Mouse (Mus musculus) C2C12 (cell line): ENCODE measurements at regions not wholly inside any gene's neighbourhood (a gene's known extent, or its start where the extent isn't known, plus 50 kb on each side); places are given as distances from the start of the nearest gene placed in this dataset.
A peak's percentile ranks its signal among the peaks of the same experiment; 100 is the strongest.

ENCODE experiments used
- H3K27me3 ChIP-seq: one replicate; pipeline ENCODE4 v1.6.1; 2011; ENCODE audit not compliant: control insufficient read depth, insufficient read depth, insufficient read length
- H3K36me3 ChIP-seq: one replicate; pipeline ENCODE4 v1.6.1; 2011; ENCODE audit not compliant: control insufficient read depth, insufficient read depth
- H3K4me3 ChIP-seq: one replicate; pipeline ENCODE4 v1.5.1; 2011; ENCODE audit warnings: mild to moderate bottlenecking, control low read depth; ENCODE audit not compliant: poor library complexity, insufficient read depth, severe bottlenecking
- H3K79me2 ChIP-seq: one replicate; pipeline ENCODE4 v1.6.1; 2011; ENCODE audit not compliant: control insufficient read depth, insufficient read depth
- H3K79me3 ChIP-seq: one replicate; pipeline ENCODE4 v1.6.1; 2011; ENCODE audit warnings: low read depth, control low read depth
- H3ac ChIP-seq: one replicate; pipeline ENCODE3; 2011; ENCODE audit warnings: low read depth; ENCODE audit not compliant: control insufficient read depth, insufficient read length
- CEBPB ChIP-seq: IDR thresholded peaks from one replicate; pipeline ENCODE4 v1.6.1; 2011; ENCODE audit warnings: low read depth, mild to moderate bottlenecking, control low read depth, moderate library complexity
- CTCF ChIP-seq: IDR thresholded peaks from one replicate; pipeline ENCODE4 v1.5.1; 2011; ENCODE audit not compliant: control insufficient read depth, insufficient read depth, insufficient read length
- FOSL1 ChIP-seq: IDR thresholded peaks from one replicate; pipeline ENCODE4 v1.8.0; 2011; ENCODE audit warnings: mild to moderate bottlenecking, low read length; ENCODE audit not compliant: poor library complexity, insufficient read depth, severe bottlenecking
- MAX ChIP-seq: IDR thresholded peaks from one replicate; pipeline ENCODE4 v1.6.1; 2011; ENCODE audit warnings: mild to moderate bottlenecking, control low read depth
- MYOD1 ChIP-seq: IDR thresholded peaks from one replicate; pipeline ENCODE4 v1.6.1; 2011; ENCODE audit warnings: low read depth; ENCODE audit not compliant: control insufficient read depth, insufficient read length
- MYOG ChIP-seq: IDR thresholded peaks from one replicate; pipeline ENCODE4 v1.6.1; 2011; ENCODE audit not compliant: control insufficient read depth, insufficient read length; ENCODE audit errors: extremely low read depth
- USF1 ChIP-seq: IDR thresholded peaks from one replicate; pipeline ENCODE4 v1.6.1; 2011; ENCODE audit warnings: low read depth, mild to moderate bottlenecking, control low read depth, moderate library complexity

DNA sequence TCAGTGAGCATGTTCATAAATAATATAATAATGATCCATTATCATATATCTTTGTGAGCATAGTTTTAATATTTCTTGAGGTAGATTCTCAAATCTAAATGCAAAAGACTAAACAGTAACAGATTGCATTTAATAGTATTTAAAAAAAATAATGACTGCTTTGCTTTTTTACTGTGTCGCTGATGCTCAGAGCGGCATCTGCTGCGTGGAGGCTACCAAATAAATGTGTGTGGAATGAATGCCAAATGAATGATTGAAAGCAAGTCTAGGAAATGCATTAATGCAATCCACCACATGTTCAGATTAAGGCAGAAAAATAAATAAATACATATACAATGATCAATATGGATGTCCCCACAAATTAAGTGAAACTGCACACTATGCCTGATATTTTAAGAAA lies 135.2 kb downstream of the Bard1 start:
- Histone ChIP-seq H3K4me3 (no peak overlapping the region), H3K79me3 (no peaks in the 10 kb centered on the region), H3K79me2 (no peaks in the 10 kb centered on the region), H3K36me3 (no peaks in the 10 kb centered on the region), H3K27me3 (no peaks in the 10 kb centered on the region), H3ac (no peak overlapping the region)
- TF ChIP-seq CEBPB: no peak
- no peak for TF ChIP-seq FOSL1
- TF ChIP-seq CTCF: no peak
- no peak for TF ChIP-seq MAX

- H3ac ChIP-seq: no peak overlapping the region
- H3K79me2 ChIP-seq: no peaks in the 10 kb centered on the region
- no peaks in the 10 kb centered on the region for H3K79me3 ChIP-seq
- no peak for TF ChIP-seq MYOD1
- TF ChIP-seq MYOG: no peak
- TF ChIP-seq CTCF: no peak
- no peak for TF ChIP-seq CEBPB
- TF ChIP-seq MAX: no peak
- no peak for TF ChIP-seq FOSL1
- no peak for TF ChIP-seq USF1
- H3K27me3 ChIP-seq: no peaks in the 10 kb centered on the region
- H3K4me3 ChIP-seq: no peak overlapping the region
- H3K36me3 ChIP-seq: no peaks in the 10 kb centered on the region
Measured at GRCm38 (mm10) chr1:70964016-70964415, 138.9 kb downstream of the Bard1 start.

- Histone ChIP-seq H3K4me3 (no peak overlapping the region), H3K79me3 (no peaks in the 10 kb centered on the region), H3K27me3 (no peaks in the 10 kb centered on the region), H3K79me2 (no peaks in the 10 kb centered on the region), H3K36me3 (no peaks in the 10 kb centered on the region), H3ac (no peak overlapping the region)
- no peak for TF ChIP-seq MYOG
- peak; percentile 37 for TF ChIP-seq CEBPB
- no peak for TF ChIP-seq USF1
Measured at GRCm38 (mm10) chr1:70946564-70946963, 156.4 kb downstream of the Bard1 start.
